Mouse (Mus musculus): Measurements from ENCODE around the gene Hoxd13.
A peak's percentile ranks its signal among the peaks of the same experiment; 100 is the strongest.

Hoxd13 gene

GRCm38 (mm10) chr2:74694066-74694465 lies 26.0 kb downstream of the Hoxd13 start:
- DNase-seq (ENCODE audit: low read depth): peak; percentile 44

DNA sequence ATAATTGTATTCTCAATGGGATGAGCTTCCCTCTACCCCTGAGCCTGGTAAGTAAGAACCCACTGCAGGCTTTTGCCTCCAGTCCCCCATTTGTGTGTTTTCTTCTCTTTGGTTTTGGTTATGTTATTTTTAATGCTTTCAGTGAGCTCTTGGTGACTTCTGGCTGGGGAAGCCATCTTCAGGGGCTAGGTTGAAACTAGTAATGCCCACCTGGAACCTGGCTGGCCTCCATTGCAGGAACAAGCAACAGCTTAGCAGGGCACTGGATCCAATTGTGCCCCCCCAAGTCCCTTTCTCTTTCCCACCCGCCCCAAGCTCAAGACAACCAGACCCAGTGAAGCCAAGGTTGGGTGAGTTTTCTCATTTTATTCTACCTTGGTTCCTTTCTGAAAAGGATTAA lies 27.3 kb downstream of the Hoxd13 start:
- DNase-seq (ENCODE audit: low read depth): no peak

DNA sequence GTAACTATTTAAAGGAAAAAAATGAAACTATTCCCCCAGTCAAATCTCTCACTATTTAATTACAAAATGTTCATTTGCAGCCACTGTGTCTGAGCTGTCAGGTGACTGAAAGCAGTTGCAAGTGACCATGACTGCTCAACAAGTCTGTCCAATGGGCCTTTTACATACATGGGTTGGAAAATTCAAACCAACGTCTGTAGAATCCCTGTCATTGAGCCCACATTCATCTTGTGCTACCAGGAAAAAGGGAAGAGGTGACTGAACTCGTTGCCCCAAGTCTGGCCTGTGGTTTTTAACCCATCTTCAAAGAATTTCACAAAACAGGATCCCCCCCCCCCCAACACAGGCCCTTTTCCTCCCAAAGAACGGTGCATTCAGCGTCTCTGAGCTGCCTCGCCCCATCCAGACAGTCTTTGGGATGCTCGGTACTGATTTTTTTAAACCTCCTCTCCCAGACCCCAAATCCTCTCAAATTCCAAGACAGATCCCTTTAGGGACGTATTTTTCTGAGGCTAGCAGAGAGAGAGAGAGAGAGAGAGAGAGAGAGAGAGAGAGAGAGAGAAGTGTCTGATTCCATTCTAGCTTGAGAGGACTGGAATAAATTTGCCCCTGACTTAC lies 27.8 kb downstream of the Hoxd13 start:
- DNase-seq (ENCODE audit: low read depth): no peak

DNA sequence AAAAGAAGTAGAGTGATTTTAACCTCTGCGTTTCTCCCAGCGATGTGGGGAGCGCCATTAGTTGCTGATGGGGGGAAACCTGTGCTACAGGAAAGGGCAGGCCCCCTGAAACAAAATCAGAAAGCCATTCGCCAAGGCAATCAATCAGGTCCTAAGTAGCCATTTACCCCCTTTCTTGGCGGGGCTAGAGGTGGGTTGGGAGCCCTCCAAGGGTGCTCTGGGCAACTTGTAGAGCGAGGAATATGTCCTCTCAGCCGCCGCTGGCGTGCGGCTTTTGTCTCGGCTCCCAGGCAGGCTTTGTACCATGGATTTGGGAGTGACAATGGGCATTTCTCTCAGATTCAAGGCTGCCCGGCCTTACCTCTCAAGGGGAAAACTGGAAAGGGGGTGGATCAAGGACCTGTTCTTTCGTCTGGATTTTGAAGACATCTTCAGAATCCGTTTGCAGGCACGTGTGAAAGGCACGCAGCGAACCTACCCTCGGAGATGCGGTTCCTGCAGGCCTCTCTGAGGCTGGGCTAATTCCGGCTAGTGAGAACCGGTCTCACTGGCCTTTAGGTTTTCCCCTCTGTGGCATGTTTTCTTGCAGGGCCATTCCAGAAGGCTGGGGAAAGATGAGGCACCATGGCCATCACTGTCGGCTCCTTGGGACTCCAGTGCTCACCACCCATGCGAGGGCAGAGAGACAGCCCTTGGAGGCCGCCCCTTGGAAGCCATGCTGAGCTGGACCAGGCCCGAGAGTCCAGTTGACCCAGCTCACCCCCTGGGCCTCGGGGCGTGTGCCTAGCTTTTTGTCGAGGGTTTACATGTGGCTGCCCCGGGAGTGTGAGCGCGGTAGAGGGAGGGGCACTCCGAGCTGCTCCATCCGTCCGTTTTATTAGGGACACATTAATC lies 28.6 kb downstream of the Hoxd13 start:
- DNase-seq (ENCODE audit: low read depth): no peak

DNA sequence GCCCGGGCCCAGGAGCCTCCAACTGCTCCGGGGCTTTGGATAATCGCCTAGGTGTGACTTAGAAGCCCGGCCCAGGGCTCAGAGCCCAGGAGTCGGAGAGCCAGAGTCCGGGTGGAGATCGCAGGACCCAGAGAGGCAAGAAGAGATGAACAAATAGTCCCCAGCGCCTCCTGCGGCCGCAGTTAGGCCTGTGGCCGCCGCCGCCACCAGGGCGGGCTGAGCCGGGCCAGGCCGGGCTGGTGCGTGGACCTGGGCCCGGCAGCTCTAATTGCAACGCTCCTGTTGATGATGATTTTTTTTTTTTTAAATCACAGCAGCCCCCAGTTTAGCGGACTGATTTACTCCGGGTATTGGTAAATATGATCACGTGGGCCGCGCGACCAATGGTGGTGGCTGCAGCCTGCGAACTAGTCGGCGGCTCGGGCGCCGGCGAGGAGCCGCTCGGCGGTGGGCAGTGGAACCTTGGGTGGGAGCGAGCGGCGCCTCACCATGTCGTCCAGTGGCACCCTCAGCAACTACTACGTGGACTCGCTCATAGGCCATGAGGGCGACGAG lies 29.5 kb downstream of the Hoxd13 start, which contains the start of gene Hoxd9:
Hoxd9 (plus strand) TSS at position 161 of the 555 bp plus-strand sequence.
- no peak for DNase-seq (ENCODE audit: low read depth)

DNA sequence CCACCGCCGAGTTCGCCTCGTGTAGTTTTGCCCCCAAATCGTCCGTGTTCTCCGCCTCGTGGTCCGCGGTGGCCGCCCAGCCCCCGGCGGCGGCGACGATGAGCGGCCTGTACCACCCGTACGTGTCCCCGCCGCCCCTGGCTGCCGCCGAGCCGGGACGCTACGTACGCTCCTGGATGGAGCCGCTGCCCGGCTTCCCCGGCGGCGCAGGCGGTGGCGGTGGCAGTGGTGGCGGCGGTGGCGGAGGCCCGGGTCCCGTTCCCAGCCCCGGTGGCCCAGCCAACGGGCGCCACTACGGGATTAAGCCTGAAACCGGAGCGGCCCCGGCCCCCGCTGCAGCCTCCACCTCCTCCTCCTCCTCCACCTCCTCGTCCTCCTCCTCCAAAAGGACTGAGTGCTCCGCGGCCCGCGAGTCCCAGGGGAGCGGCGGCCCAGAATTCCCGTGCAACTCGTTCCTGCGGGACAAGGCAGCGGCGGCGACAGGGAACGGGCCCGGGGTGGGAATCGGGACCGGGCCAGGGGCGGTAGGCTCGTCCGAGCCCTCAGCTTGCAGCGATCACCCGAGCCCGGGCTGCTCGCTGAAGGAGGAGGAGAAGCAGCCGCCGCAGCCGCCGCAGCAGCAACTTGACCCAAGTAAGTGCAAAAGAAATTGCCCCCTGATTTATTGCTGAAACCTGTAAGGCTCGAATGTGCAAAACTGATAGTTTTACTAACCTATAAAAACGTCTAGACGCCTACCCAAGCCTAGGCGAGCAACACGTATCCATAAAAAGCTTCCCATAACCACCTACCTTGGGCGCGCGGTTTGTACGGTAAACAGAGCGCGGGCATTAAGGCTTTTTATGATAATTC lies 30.3 kb downstream of the Hoxd13 start:
- no peak for DNase-seq (ENCODE audit: low read depth)

DNA sequence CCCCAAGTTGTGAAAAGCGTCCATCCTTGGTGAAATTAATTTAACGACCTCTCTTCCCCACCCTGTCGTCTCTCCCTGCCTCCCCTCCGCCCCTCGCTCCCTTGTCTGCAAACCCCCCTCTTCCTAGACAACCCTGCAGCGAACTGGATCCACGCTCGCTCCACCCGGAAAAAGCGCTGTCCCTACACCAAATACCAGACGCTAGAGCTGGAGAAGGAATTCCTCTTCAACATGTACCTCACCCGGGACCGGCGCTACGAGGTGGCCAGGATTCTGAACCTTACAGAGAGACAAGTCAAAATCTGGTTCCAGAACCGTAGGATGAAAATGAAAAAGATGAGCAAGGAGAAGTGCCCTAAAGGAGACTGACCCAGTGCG lies 30.9 kb downstream of the Hoxd13 start:
- DNase-seq (ENCODE audit: low read depth): no peak

DNA sequence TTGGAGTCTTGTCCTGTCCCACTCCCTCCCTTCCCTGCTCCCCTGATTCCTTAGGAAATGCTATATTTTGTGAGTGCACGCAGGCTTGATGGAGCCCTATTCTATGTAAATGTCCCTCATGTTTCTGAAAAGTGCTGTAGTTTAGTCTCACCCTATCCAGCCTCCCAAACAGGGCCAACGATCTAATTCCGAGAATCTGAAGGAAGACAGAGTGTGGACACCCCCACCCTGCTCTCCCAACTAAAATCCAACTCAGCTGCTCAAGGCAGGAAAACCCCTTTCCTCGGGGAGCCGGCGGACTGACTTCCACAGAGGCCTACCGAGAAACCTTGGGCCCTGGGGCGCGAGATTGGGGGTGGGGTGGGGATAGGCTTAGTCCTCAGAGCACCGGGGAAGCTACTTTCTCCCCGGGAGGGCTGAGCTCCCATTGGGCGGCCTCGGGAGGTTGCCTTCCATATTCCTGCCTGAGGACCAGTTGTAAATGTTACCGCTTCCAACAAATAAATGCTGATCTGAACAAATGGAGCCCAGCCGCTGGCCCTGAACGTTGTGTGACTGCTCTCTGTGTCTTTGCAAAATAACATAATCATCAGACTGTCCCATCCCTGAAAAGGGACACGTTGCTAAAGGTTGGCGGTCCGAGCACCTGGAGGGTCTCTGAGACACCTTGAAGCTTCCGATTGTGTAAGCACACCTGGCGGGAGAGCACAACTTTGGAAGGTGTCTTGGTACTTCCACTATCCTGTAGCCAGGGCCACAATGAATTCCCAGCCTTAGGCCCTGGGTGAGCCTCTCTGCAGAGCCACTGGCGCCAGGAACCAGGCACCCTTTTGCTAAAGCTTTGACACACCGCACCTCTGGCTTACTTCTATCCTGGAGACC lies 31.8 kb downstream of the Hoxd13 start:
- no peak for DNase-seq (ENCODE audit: low read depth)

- DNase-seq (ENCODE audit: low read depth): no peak
Measured at GRCm38 (mm10) chr2:74700546-74701112, 32.5 kb downstream of the Hoxd13 start.

DNA sequence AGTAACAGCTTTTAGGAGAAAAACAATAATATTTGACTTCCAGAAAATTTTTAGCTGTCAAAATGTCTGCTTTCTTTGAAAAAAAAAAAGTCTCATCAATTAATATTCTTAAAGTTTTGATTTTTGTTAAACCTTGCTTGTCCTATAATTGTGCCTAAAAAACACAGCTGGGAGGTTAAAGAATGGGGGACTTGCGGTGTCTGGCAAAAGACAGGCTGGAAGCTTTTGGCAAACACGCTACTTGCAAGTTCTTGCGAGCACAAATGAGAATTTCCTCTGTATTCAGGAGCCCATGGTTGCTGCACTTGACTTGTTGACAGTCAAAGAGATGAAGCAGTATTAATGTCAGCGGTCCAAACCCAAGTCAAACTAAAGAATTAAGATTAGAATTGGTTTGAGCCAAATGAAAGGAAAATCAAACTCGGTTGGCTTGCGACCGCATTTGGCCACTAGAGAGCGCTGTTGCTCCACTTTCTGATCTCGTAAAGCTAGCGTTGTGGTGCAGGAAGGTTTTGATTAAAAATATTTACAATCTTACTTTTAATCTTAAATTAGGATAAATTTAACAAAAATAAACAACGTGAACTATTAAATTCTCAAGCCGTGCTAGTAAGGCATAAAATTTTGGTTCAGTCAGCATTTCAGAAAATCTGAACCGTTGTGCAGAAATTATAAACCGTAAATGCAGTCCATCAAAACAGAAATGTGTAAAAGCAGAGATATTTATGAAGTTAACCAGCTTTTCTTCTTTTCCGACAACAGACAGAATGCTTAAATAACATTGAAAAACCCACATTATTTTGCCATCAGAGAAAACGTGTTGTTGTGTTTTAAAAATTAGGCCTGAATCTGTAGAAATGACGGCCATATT lies 34.1 kb downstream of the Hoxd13 start:
- DNase-seq (ENCODE audit: low read depth): peak; percentile 51

DNA sequence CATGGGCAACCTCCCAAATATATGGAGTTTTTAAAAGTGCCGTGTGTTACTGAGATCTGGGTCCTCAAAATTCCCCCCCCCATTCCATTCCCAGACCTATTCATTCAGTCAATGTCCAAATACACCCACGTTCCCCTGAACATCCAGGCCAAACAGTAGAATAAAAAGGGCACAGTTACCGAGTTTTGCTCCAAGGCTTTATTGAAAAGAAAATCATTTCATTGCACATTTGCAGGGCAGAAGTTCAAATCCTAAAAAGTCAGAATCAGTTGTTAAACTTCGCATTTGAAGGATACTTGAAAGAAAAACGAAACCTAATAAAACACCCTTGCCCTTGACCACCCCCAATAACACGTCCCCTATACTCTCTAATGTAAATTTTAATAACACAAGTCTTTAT lies 34.7 kb downstream of the Hoxd13 start:
- DNase-seq (ENCODE audit: low read depth): no peak

DNA sequence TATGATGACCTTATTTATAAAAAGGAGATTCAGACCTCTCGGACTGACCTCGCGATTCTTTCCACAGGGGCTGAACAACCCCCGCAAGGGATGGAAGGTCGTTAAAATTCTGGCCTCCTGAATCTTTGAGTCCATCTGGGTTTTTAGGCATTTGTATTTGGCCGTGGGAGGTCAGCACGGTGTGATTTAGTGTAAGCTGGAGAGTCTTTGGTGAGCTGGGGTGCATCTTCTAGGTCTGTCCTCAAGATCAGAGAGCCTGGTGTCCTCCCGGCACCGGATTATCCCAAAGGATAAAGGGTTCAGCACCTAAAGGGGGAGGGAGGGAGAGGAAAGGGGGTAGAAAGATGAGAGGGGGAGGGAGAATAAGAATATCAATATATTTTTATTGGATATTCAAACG lies 35.2 kb downstream of the Hoxd13 start:
- DNase-seq (ENCODE audit: low read depth): no peak

DNA sequence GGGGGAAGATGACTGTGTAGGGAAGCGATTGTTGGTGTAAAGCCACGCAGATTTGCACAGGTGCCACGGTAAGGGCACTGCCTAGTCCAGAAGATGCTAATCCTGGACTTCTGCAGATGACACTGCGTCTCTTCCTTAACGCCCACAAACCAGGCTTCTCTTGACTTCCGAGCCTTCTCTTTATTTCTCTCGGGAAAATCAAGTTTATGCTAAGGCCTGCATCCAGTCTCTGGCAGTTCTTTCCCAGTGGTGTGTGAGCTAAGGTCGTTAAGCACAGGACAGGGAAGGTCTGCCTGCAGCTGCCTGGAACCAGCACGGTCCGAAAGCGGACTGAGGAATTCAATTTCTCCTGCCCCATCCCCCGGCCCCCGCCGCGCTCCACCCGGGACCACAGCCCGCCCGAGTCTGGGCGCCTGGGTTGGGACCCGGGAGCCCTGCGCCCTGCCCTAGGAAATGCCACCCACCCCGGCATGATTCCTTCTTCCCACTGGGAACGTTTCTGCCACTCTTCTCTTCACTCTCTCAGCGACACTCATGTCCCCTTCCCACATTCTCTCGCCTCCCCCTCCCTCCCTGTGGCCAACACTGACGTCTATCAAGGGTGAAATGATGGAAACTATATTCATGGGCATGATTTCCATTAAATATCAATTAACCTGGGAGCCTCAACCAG lies 35.7 kb downstream of the Hoxd13 start:
- DNase-seq (ENCODE audit: low read depth): no peak

- DNase-seq (ENCODE audit: low read depth): no peak
Measured at GRCm38 (mm10) chr2:74704393-74704998, 36.4 kb downstream of the Hoxd13 start, which contains the start of gene Hoxd8. Gene Hoxd8, plus strand, starts transcription at chr2:74704615.

GRCm38 (mm10) chr2:74704999-74705466 lies 36.9 kb downstream of the Hoxd13 start:
- no peak for DNase-seq (ENCODE audit: low read depth)

DNA sequence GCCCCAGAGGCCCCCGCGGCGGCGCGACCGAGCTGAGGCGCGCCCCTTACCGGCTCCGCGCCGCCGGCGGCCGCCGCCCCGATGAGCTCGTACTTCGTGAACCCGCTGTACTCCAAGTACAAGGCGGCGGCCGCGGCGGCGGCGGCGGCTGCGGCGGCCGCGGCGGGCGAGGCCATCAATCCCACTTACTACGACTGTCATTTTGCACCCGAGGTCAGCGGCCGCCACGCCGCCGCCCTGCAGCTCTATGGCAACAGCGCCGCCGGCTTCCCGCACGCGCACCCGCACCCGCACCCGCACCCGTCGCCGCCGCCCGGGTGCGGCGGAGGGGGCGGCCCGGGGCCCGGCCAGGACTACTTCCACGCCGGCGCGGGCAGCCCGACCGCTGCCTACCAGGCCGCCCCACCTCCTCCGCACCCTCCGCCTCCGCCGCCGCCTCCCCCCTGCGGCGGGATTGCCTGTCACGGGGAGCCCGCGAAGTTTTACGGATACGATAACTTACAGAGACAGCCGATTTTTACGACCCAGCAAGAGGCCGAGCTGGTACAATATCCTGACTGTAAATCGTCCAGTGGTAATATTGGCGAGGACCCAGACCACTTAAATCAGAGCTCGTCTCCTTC lies 37.5 kb downstream of the Hoxd13 start:
- DNase-seq (ENCODE audit: low read depth): no peak

- DNase-seq (ENCODE audit: low read depth): no peak
Measured at GRCm38 (mm10) chr2:74706393-74706960, 38.4 kb downstream of the Hoxd13 start.

GRCm38 (mm10) chr2:74707599-74707998 lies 39.5 kb downstream of the Hoxd13 start:
- no peak for DNase-seq (ENCODE audit: low read depth)

Data from c-Kit-positive CD71-negative TER-119-negative erythroid progenitor cells, embryonic 14.5 days (primary cell).